Mouse (Mus musculus) intestine, postnatal 0 days (tissue): ENCODE results near the gene Runx1. TPM values are rescaled to one million over a fixed set of nuclear protein-coding genes. Genes with fewer than 3 reads are reported as not detected.

ENCODE experiments used
- ATAC-seq: fragments of 200-750 bp; cut with Nextera tagmentation; 2 replicates; pipeline ENCODE4 v1.8.0; 2017; ENCODE audit warnings: mild to moderate bottlenecking, moderate TSS enrichment, moderate library complexity
- H3K27ac ChIP-seq: fragments of 300-500 bp; sonication (generic); 2 replicates; pipeline ENCODE4 v1.5.1; 2014; ENCODE audit warnings: mild to moderate bottlenecking, low read depth, low read length, moderate library complexity
- H3K27me3 ChIP-seq: fragments of 300-500 bp; sonication (generic); replicated peaks from 2 replicates; pipeline ENCODE4 v1.6.1; 2014; ENCODE audit warnings: low read length, mixed read lengths; ENCODE audit not compliant: control insufficient read depth, insufficient read depth
- H3K36me3 ChIP-seq: fragments of 300-500 bp; sonication (generic); 2 replicates; pipeline ENCODE4 v1.6.1; 2014; ENCODE audit warnings: mild to moderate bottlenecking, moderate library complexity; ENCODE audit not compliant: control insufficient read depth, insufficient read depth
- H3K4me1 ChIP-seq: fragments of 300-500 bp; sonication (generic); replicated peaks from 2 replicates; pipeline ENCODE4 v1.6.1; 2014; ENCODE audit warnings: antibody characterized with exemption, low read length, mixed read lengths; ENCODE audit not compliant: control insufficient read depth, insufficient read depth
- H3K4me2 ChIP-seq: fragments of 300-500 bp; sonication (generic); replicated peaks from 2 replicates; pipeline ENCODE4 v1.6.1; 2014; ENCODE audit warnings: low read depth, mild to moderate bottlenecking, moderate library complexity
- H3K4me3 ChIP-seq: fragments of 300-500 bp; sonication (generic); 2 replicates; pipeline ENCODE4 v1.5.1; 2014; ENCODE audit warnings: low read depth, low read length
- H3K9ac ChIP-seq: fragments of 300-500 bp; sonication (generic); 2 replicates; pipeline ENCODE4 v1.6.1; 2014; ENCODE audit warnings: mild to moderate bottlenecking, low read depth, low read length
- H3K9me3 ChIP-seq: fragments of 300-500 bp; sonication (generic); 2 replicates; pipeline ENCODE4 v1.6.1; 2016; ENCODE audit warnings: mixed run types; ENCODE audit not compliant: control insufficient read depth
- CTCF ChIP-seq: sonication (generic); IDR thresholded peaks from 2 replicates; pipeline ENCODE4 v1.5.1; 2016; ENCODE audit warnings: low read depth, mild to moderate bottlenecking, control low read depth, antibody characterized with exemption, moderate library complexity
- WGBS: fragments of 180-500 bp; shearing (Covaris S2); extraction: QIAGEN DNeasy Blood & Tissue Kit; methylation state at CpG from one replicate; pipeline ENCODE4 v1.1.7; 2014; 5-methylcytosine and 5-hydroxymethylcytosine counted together
- polyA plus RNA-seq: library from polyadenylated mRNA; unstranded; fragments of >200 nt; fragmentation: Nextera tagmentation; extraction: Ambion mirVana; gene quantifications from 2 replicates; pipeline ENCODE4 v1.2.1, GENCODE M21; 2015

Runx1 gene
- polyA plus RNA-seq, 1 experiment from 2014 or later = 1.7 TPM

- Histone ChIP-seq H3K4me2 (peak overlapping the region; percentile 57), H3K9ac (no peak overlapping the region), H3K36me3 (no peaks in the 10 kb centered on the region), H3K4me1 (peaks cover 11% of the 10 kb centered on the region; the same call in 1 of the 2 replicates), H3K27me3 (peaks cover 50% of the 10 kb centered on the region), H3K9me3 (no peaks in the 10 kb centered on the region), H3K4me3 (peak overlapping the region; percentile 56), H3K27ac (no peak overlapping the region)
- ATAC-seq = no peak
- TF ChIP-seq CTCF = no peak
- 7% methylated on average over 19 of the region's 19 CpGs for WGBS
Measured at GRCm38 (mm10) chr16:92694496-92695106, 131.3 kb downstream of the Runx1 start.

- H3K4me2 ChIP-seq = no peak overlapping the region
- no peaks in the 10 kb centered on the region for H3K9me3 ChIP-seq
- WGBS = 78% methylated on average over 7 of the region's 7 CpGs
- no peak overlapping the region for H3K4me3 ChIP-seq
- H3K36me3 ChIP-seq = no peaks in the 10 kb centered on the region; the same call in 1 of the 2 replicates
- peaks cover 3% of the 10 kb centered on the region; the same call in 1 of the 2 replicates for H3K4me1 ChIP-seq
- H3K27me3 ChIP-seq = peaks cover 37% of the 10 kb centered on the region
- TF ChIP-seq CTCF = no peak
- no peak for ATAC-seq
- no peak overlapping the region for H3K27ac ChIP-seq
- H3K9ac ChIP-seq = no peak overlapping the region
Measured at GRCm38 (mm10) chr16:92690759-92691158, 135.2 kb downstream of the Runx1 start.

- Histone ChIP-seq H3K27ac (no peak overlapping the region), H3K36me3 (no peaks in the 10 kb centered on the region; the same call in 1 of the 2 replicates), H3K9ac (no peak overlapping the region), H3K4me3 (no peak overlapping the region), H3K27me3 (peaks cover 21% of the 10 kb centered on the region), H3K9me3 (no peaks in the 10 kb centered on the region), H3K4me1 (no peaks in the 10 kb centered on the region), H3K4me2 (no peak overlapping the region)
- ATAC-seq = no peak
- 93% methylated on average over 21 of the region's 21 CpGs for WGBS
- no peak for TF ChIP-seq CTCF
Measured at GRCm38 (mm10) chr16:92688941-92689340, 137.0 kb downstream of the Runx1 start.

- WGBS = 69% methylated on average over 10 of the region's 10 CpGs
- no peak for ATAC-seq
- Histone ChIP-seq H3K4me2 (no peak overlapping the region), H3K36me3 (no peaks in the 10 kb centered on the region; the same call in 1 of the 2 replicates), H3K27me3 (peaks cover 8% of the 10 kb centered on the region; the same call in 1 of the 2 replicates), H3K9me3 (no peaks in the 10 kb centered on the region), H3K9ac (no peak overlapping the region), H3K4me3 (no peak overlapping the region), H3K4me1 (no peaks in the 10 kb centered on the region), H3K27ac (no peak overlapping the region)
- no peak for TF ChIP-seq CTCF
Measured at GRCm38 (mm10) chr16:92686978-92687377, 139.0 kb downstream of the Runx1 start.

GRCm38 (mm10) chr16:92685766-92686315, 140.1 kb downstream of the Runx1 start:
- Histone ChIP-seq H3K9me3 (no peaks in the 10 kb centered on the region), H3K36me3 (no peaks in the 10 kb centered on the region; the same call in 1 of the 2 replicates), H3K4me2 (no peak overlapping the region), H3K4me1 (no peaks in the 10 kb centered on the region), H3K27ac (no peak overlapping the region), H3K4me3 (no peak overlapping the region), H3K9ac (no peak overlapping the region), H3K27me3 (0 out of 2 replicates have a peak, but pooled peaks cover 3% of the 10 kb centered on the region)
- no peak for ATAC-seq
- WGBS = 34% methylated on average over 6 of the region's 6 CpGs
- no peak for TF ChIP-seq CTCF

- no peak for TF ChIP-seq CTCF
- no peaks in the 10 kb centered on the region for H3K27me3 ChIP-seq
- H3K27ac ChIP-seq = no peak overlapping the region
- peak overlapping the region; percentile 18; the same call in 1 of the 2 replicates for H3K4me2 ChIP-seq
- H3K9me3 ChIP-seq = no peaks in the 10 kb centered on the region
- WGBS = 52% methylated on average over 21 of the region's 21 CpGs
- no peak for ATAC-seq
- no peaks in the 10 kb centered on the region for H3K4me1 ChIP-seq
- H3K9ac ChIP-seq = no peak overlapping the region
- H3K36me3 ChIP-seq = no peaks in the 10 kb centered on the region; the same call in 1 of the 2 replicates
- H3K4me3 ChIP-seq = no peak overlapping the region
Measured at GRCm38 (mm10) chr16:92684423-92685211, 141.3 kb downstream of the Runx1 start.
